Mouse (Mus musculus) kidney, embryonic 16.5 days (tissue): ENCODE results near the gene Osr1. TPM values are rescaled to one million over a fixed set of nuclear protein-coding genes. Genes with fewer than 3 reads are reported as not detected.

Experiments used
- ATAC-seq: fragments of 200-750 bp; cut with Nextera tagmentation; 2 replicates; pipeline ENCODE4 v1.8.0; 2017; ENCODE audit warnings: moderate TSS enrichment; ENCODE audit not compliant: low FRiP score, low TSS enrichment
- H3K27ac ChIP-seq: fragments of 300-500 bp; sonication (generic); 2 replicates; pipeline ENCODE4 v1.5.1; 2014; ENCODE audit warnings: low read length
- H3K27me3 ChIP-seq: fragments of 300-500 bp; sonication (generic); 2 replicates; pipeline ENCODE4 v1.6.1; 2014; ENCODE audit warnings: low read length, control low read depth, mixed read lengths; ENCODE audit not compliant: insufficient read depth
- H3K36me3 ChIP-seq: fragments of 300-500 bp; sonication (generic); 2 replicates; pipeline ENCODE4 v1.6.1; 2014; ENCODE audit warnings: low read length, control low read depth, mixed read lengths; ENCODE audit not compliant: insufficient read depth
- H3K4me1 ChIP-seq: fragments of 300-500 bp; sonication (generic); 2 replicates; pipeline ENCODE4 v1.6.1; 2014; ENCODE audit warnings: low read length, control low read depth, mixed read lengths; ENCODE audit not compliant: insufficient read depth
- H3K4me2 ChIP-seq: fragments of 300-500 bp; sonication (generic); replicated peaks from 2 replicates; pipeline ENCODE4 v1.6.1; 2014; ENCODE audit warnings: low read depth, low read length
- H3K4me3 ChIP-seq: fragments of 300-500 bp; sonication (generic); 2 replicates; pipeline ENCODE4 v1.5.1; 2014; ENCODE audit warnings: mild to moderate bottlenecking, low read length
- H3K9ac ChIP-seq: fragments of 300-500 bp; sonication (generic); replicated peaks from 2 replicates; pipeline ENCODE4 v1.6.1; 2014; ENCODE audit warnings: low read length
- H3K9me3 ChIP-seq: fragments of 300-500 bp; sonication (generic); 2 replicates; pipeline ENCODE4 v1.6.1; 2016; ENCODE audit warnings: low read length, control low read depth
- WGBS: fragments of 180-500 bp; shearing (Covaris S2); extraction: QIAGEN DNeasy Blood & Tissue Kit; methylation state at CpG from one replicate; pipeline ENCODE4 v1.1.7; 2014; 5-methylcytosine and 5-hydroxymethylcytosine counted together
- polyA plus RNA-seq: library from polyadenylated mRNA; unstranded; fragments of >200 nt; fragmentation: Nextera tagmentation; extraction: Ambion mirVana; gene quantifications from 2 replicates; pipeline ENCODE4 v1.2.1, GENCODE M21; 2015

The Osr1 gene
- polyA plus RNA-seq, result 20.3 and 30.8 TPM in 2 replicates

GRCm38 (mm10) chr12:9569971-9570370 lies at the start of gene Osr1:
Osr1 (plus strand) TSS chr12:9570116.
- H3K27ac ChIP-seq, result no peak within 1 kb of the TSS
- H3K4me2 ChIP-seq, result peak within 1 kb of the TSS; percentile 70
- WGBS, result 0% methylated on average over 15 of the region's 15 CpGs
- H3K36me3 ChIP-seq, result no peaks in the 10 kb centered on the region
- ATAC-seq, result peak; percentile 21; the same call in 1 of the 2 replicates
- H3K27me3 ChIP-seq, result peaks cover 49% of the 10 kb centered on the region
- peaks cover 22% of the 10 kb centered on the region for H3K4me1 ChIP-seq
- H3K9me3 ChIP-seq, result no peaks in the 10 kb centered on the region
- peak within 1 kb of the TSS; percentile 55 for H3K4me3 ChIP-seq
- peak within 1 kb of the TSS; percentile 54 for H3K9ac ChIP-seq

GRCm38 (mm10) chr12:9550328-9550727 lies 19.6 kb upstream of the Osr1 start:
- Histone ChIP-seq H3K4me1 (no peaks in the 10 kb centered on the region), H3K9me3 (no peaks in the 10 kb centered on the region), H3K4me3 (no peak overlapping the region), H3K27me3 (no peaks in the 10 kb centered on the region), H3K36me3 (no peaks in the 10 kb centered on the region), H3K4me2 (no peak overlapping the region), H3K27ac (no peak overlapping the region), H3K9ac (no peak overlapping the region)
- WGBS, result 92% methylated on average over 2 of the region's 2 CpGs
- ATAC-seq, result no peak

DNA sequence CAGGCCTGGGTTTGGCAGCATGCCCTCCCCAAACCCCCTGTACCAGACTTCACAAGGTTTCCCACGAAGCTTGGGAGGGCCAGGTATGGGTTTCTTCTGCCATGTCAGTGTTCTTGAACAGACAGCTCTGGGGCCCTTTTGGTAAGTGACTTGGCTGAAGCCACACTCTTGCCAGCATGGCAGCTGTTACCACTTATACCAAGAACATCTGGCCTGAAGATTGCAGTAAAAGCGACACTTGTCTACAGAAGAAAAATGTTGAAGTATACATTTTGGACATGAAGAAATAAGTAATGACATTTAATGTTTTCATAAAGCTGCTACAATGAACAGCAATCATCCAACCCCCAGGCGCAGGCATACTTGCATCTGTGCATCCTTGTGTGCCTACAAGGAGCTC lies 5.0 kb upstream of the Osr1 start:
- no peak overlapping the region for H3K4me2 ChIP-seq
- H3K4me1 ChIP-seq, result no peaks in the 10 kb centered on the region
- WGBS, result 90% methylated on average over 3 of the region's 3 CpGs
- peaks cover 9% of the 10 kb centered on the region for H3K27me3 ChIP-seq
- no peak overlapping the region for H3K9ac ChIP-seq
- H3K36me3 ChIP-seq, result no peaks in the 10 kb centered on the region
- H3K27ac ChIP-seq, result no peak overlapping the region
- H3K9me3 ChIP-seq, result no peaks in the 10 kb centered on the region
- no peak for ATAC-seq
- H3K4me3 ChIP-seq, result no peak overlapping the region

- H3K36me3 ChIP-seq, result no peaks in the 10 kb centered on the region
- ATAC-seq, result no peak
- H3K4me1 ChIP-seq, result peaks cover 22% of the 10 kb centered on the region
- peaks cover 53% of the 10 kb centered on the region for H3K27me3 ChIP-seq
- no peaks in the 10 kb centered on the region for H3K9me3 ChIP-seq
- peak overlapping the region; percentile 55 for H3K4me3 ChIP-seq
- peak overlapping the region; percentile 54 for H3K9ac ChIP-seq
- no peak overlapping the region for H3K27ac ChIP-seq
- peak overlapping the region; percentile 70 for H3K4me2 ChIP-seq
- under 1% methylated on average over 17 of the region's 17 CpGs for WGBS
Observed at GRCm38 (mm10) chr12:9570496-9570995, 630 bp downstream of the Osr1 start.

GRCm38 (mm10) chr12:9571276-9571940 lies 1.5 kb downstream of the Osr1 start:
- Histone ChIP-seq H3K4me3 (no peak overlapping the region), H3K27me3 (peaks cover 56% of the 10 kb centered on the region)
- WGBS, result 12% methylated on average over 13 of the region's 13 CpGs

DNA sequence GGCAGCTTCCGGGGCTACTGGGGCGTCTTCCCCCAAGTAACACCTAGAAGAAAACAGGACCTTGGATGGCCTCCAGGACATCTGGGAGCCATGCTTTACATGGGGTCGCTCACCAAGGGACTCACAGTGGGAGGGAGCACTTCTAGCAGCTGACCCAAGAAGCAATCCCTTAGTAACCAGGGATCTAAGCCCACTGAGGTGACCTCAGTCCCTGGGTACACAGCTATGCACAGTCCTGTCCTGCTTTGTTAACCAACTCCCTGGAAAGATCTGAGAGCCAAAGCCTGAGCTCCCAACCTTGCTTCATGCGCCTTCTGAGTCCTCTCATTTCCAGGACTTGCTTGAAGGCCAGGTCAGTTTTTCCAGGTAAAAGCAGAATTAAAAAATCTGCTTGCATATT lies 2.1 kb downstream of the Osr1 start:
- Histone ChIP-seq H3K4me3 (no peak overlapping the region), H3K9ac (no peak overlapping the region), H3K4me1 (peaks cover 22% of the 10 kb centered on the region), H3K27ac (no peak overlapping the region), H3K4me2 (no peak overlapping the region), H3K9me3 (no peaks in the 10 kb centered on the region), H3K27me3 (peaks cover 60% of the 10 kb centered on the region), H3K36me3 (no peaks in the 10 kb centered on the region)
- WGBS, result 65% methylated on average over 4 of the region's 4 CpGs
- no peak for ATAC-seq

More at GRCm38 (mm10) chr12:9571276-9571940, 1.5 kb downstream of the Osr1 start:
- H3K36me3 ChIP-seq, result no peaks in the 10 kb centered on the region
- H3K9me3 ChIP-seq, result no peaks in the 10 kb centered on the region
- peak overlapping the region; percentile 70 for H3K4me2 ChIP-seq
- ATAC-seq, result no peak
- H3K4me1 ChIP-seq, result peaks cover 22% of the 10 kb centered on the region
- no peak overlapping the region for H3K27ac ChIP-seq
- H3K9ac ChIP-seq, result 0 out of 2 replicates have a peak overlapping the region, but pooled peaks have one; percentile 20

DNA sequence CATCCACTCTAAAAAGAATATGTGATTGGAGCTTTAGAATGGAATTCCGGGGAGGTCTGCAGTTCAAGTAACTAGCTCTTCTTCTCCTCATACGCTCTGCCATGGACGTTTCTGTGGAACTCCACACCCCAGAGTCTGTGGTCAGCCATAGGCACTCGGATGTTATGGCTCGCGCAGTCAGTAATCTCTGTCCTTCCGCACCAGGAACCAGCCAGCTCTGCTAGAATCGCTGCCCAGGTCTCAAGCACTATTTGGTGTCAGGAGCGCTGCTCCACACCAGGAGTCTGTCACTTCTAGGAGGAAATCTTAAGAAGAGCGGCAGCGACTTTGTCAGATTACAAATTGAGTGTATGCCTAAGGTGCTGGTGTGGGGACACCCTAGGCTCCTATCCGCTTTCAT lies 3.8 kb downstream of the Osr1 start:
- Histone ChIP-seq H3K27ac (no peak overlapping the region), H3K9me3 (no peaks in the 10 kb centered on the region), H3K27me3 (peaks cover 75% of the 10 kb centered on the region), H3K36me3 (no peaks in the 10 kb centered on the region), H3K9ac (peak overlapping the region; percentile 71), H3K4me3 (peak overlapping the region; percentile 58), H3K4me1 (peaks cover 22% of the 10 kb centered on the region), H3K4me2 (peak overlapping the region; percentile 71)
- WGBS, result 7% methylated on average over 12 of the region's 12 CpGs
- ATAC-seq, result peak; percentile 13

- no peaks in the 10 kb centered on the region for H3K9me3 ChIP-seq
- ATAC-seq, result peak; percentile 70
- H3K4me3 ChIP-seq, result peak overlapping the region; percentile 58
- under 1% methylated on average over 38 of the region's 38 CpGs for WGBS
- H3K9ac ChIP-seq, result peak overlapping the region; percentile 71
- peaks cover 27% of the 10 kb centered on the region for H3K4me1 ChIP-seq
- peaks cover 79% of the 10 kb centered on the region for H3K27me3 ChIP-seq
- peak overlapping the region; percentile 70 for H3K27ac ChIP-seq
- peak overlapping the region; percentile 71 for H3K4me2 ChIP-seq
- H3K36me3 ChIP-seq, result no peaks in the 10 kb centered on the region
Observed at GRCm38 (mm10) chr12:9574244-9574871, 4.4 kb downstream of the Osr1 start.

- Histone ChIP-seq H3K27ac (no peak overlapping the region; the same call in 1 of the 2 replicates), H3K9ac (peak overlapping the region; percentile 71), H3K36me3 (no peaks in the 10 kb centered on the region), H3K27me3 (peaks cover 85% of the 10 kb centered on the region), H3K4me1 (peaks cover 33% of the 10 kb centered on the region), H3K4me3 (peak overlapping the region; percentile 58), H3K9me3 (no peaks in the 10 kb centered on the region), H3K4me2 (peak overlapping the region; percentile 71)
- ATAC-seq, result no peak
- 4% methylated on average over 21 of the region's 21 CpGs for WGBS
Observed at GRCm38 (mm10) chr12:9575158-9576042, 5.5 kb downstream of the Osr1 start.
